Mouse (Mus musculus): ENCODE results near the gene Rara.

DNA sequence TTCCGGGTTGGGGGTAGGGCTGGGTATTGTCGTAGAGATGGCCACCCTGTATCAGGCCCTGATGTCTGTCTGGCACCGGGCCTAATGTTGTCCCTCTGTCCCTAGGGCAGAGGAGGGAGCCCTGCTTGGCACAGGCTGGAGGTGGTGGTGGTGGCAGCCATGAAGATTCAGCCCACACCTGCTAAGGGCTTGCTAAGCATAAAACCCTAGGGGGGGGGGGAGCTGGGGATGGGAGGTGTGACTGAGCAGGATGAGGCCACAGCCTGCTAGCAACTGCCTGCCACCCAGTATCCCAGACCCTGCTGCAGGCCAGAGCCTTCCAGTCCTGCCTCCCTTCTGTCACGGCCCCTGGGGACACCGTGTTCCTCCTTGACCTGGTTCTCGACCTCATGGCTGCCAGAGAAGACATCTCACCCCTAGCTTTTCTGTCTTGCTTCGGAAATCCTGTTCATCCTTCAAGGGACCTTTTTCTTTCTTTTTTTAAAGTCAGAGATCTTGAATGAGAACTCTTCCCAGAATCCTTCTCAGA, 28.2 kb downstream of the Rara start:
- TF ChIP-seq EP300 (optimal IDR thresholded peaks at IDR 0.05) (no peak), CTCF (IDR thresholded peaks at IDR 0.05; ENCODE audit: low read depth) (no peak)

Data from stomach, postnatal 0 days (tissue).